Mouse (Mus musculus): ENCODE measurements around the gene Gnb5. TPM values are rescaled to one million over a fixed set of nuclear protein-coding genes. Genes with fewer than 3 reads are reported as not detected.

Gnb5 gene
- polyA plus RNA-seq, 1 experiment, result 5.2 TPM

DNA sequence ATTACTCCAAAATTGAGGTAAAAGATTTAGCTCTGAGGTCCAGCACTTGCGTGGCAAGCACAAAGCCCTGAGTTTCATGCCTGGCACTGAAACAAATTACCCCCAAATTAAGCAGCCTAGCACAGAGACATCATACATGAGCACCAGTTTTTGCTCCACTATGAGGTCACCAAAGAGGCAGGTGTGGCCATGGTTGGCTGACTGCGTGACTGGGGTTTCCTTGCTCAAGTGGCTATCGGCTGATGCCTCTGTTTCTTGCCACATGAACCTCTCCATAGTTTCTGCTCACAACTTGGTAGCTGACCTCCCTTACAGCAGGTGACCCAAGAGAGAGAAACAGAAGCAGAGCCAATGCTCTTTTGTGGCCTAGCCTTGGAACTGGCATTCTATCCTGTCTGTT, 22.0 kb downstream of the Gnb5 start:
- 80% methylated on average over 3 of the region's 3 CpGs for WGBS

GRCm38 (mm10) chr9:75330821-75331220, 24.7 kb downstream of the Gnb5 start:
- no peaks in the 10 kb centered on the region for H3K4me1 ChIP-seq (ENCODE audit: control insufficient read depth, insufficient read depth, low read length)
- TF ChIP-seq POLR2A (IDR thresholded peaks at IDR 0.05; ENCODE audit: borderline replicate concordance, control insufficient read depth, low read depth, low read length) (no peak), CTCF (IDR thresholded peaks at IDR 0.05; ENCODE audit: control insufficient read depth, insufficient read depth, low read length) (no peak)
- H3K4me3 ChIP-seq (replicated peaks; ENCODE audit: control insufficient read depth, low read depth, low read length), result no peak overlapping the region
- H3K27ac ChIP-seq (ENCODE audit: control insufficient read depth, insufficient read depth, low read depth, low read length, poor library complexity), result no peak overlapping the region
- WGBS, result 82% methylated on average over 8 of the region's 8 CpGs

More for the DNA sequence above, 22.0 kb downstream of the Gnb5 start:
- Histone ChIP-seq H3K4me1 (ENCODE audit: control insufficient read depth, insufficient read depth, low read length) (no peaks in the 10 kb centered on the region), H3K27ac (ENCODE audit: control insufficient read depth, insufficient read depth, low read depth, low read length, poor library complexity) (no peak overlapping the region), H3K4me3 (replicated peaks; ENCODE audit: control insufficient read depth, low read depth, low read length) (no peak overlapping the region)
- TF ChIP-seq POLR2A (IDR thresholded peaks at IDR 0.05; ENCODE audit: borderline replicate concordance, control insufficient read depth, low read depth, low read length), result no peak

DNA sequence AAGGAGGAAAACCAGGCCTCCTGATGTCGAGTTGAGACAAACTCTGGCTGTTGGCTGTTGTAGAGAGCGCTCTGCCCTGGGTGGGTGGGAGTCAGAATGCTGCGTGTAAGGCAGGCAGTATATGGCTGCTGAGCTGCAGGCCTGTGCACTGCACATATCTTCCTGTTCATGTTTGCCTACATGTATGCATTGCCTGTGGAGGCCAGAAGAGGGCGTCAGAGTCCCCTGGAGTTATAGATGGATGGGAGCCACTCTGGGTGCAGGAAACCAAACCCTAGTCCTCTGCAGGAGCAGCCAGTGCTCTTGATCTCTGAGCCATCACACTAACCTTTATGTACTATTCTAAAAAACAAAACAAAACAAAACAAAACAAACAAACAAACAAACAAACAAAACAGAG, 28.4 kb downstream of the Gnb5 start:
- H3K4me3 ChIP-seq (replicated peaks; ENCODE audit: control insufficient read depth, low read depth, low read length), result no peak overlapping the region
- no peaks in the 10 kb centered on the region; the same call in 1 of the 2 replicates for H3K4me1 ChIP-seq (ENCODE audit: control insufficient read depth, insufficient read depth, low read length)
- 80% methylated on average over 4 of the region's 4 CpGs for WGBS
- no peak overlapping the region for H3K27ac ChIP-seq (ENCODE audit: control insufficient read depth, insufficient read depth, low read depth, low read length, poor library complexity)
- no peak for TF ChIP-seq POLR2A (IDR thresholded peaks at IDR 0.05; ENCODE audit: borderline replicate concordance, control insufficient read depth, low read depth, low read length)
- TF ChIP-seq CTCF (IDR thresholded peaks at IDR 0.05; ENCODE audit: control insufficient read depth, insufficient read depth, low read length), result no peak

DNA sequence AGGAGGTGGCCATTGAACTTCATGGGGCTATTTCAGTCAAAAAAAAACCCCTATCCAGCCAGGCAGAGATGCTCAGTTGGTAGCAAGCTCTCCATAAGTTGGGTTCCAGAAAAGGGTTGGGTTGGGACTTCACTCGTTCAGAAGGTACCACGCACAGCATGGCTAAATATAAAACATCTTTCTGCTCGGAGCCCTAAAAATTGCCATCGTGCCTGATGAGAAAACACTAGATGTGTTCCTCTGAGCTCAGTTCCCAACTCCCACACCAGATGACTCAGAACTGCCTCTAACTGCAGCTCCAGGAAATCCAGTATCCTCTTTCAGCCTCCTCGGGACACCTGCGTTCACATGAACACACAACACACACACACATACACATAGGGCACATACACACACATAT, 31.9 kb downstream of the Gnb5 start:
- Histone ChIP-seq H3K4me1 (ENCODE audit: control insufficient read depth, insufficient read depth, low read length) (peaks cover 2% of the 10 kb centered on the region; the same call in 1 of the 2 replicates), H3K27ac (ENCODE audit: control insufficient read depth, insufficient read depth, low read depth, low read length, poor library complexity) (no peak overlapping the region), H3K4me3 (replicated peaks; ENCODE audit: control insufficient read depth, low read depth, low read length) (no peak overlapping the region)
- WGBS, result 85% methylated on average over 6 of the region's 6 CpGs
- TF ChIP-seq CTCF (IDR thresholded peaks at IDR 0.05; ENCODE audit: control insufficient read depth, insufficient read depth, low read length) (no peak), POLR2A (IDR thresholded peaks at IDR 0.05; ENCODE audit: borderline replicate concordance, control insufficient read depth, low read depth, low read length) (no peak)

- Histone ChIP-seq H3K4me3 (replicated peaks; ENCODE audit: control insufficient read depth, low read depth, low read length) (no peak overlapping the region), H3K4me1 (ENCODE audit: control insufficient read depth, insufficient read depth, low read length) (0 out of 2 replicates have a peak, but pooled peaks cover 2% of the 10 kb centered on the region), H3K27ac (ENCODE audit: control insufficient read depth, insufficient read depth, low read depth, low read length, poor library complexity) (peak overlapping the region; percentile 57; the same call in 1 of the 2 replicates)
- no peak for TF ChIP-seq CTCF (IDR thresholded peaks at IDR 0.05; ENCODE audit: control insufficient read depth, insufficient read depth, low read length)
- TF ChIP-seq POLR2A (IDR thresholded peaks at IDR 0.05; ENCODE audit: borderline replicate concordance, control insufficient read depth, low read depth, low read length), result no peak
- WGBS, result 33% methylated on average over 4 of the region's 4 CpGs
Measured at GRCm38 (mm10) chr9:75342433-75342832, 36.3 kb downstream of the Gnb5 start.

- Histone ChIP-seq H3K4me1 (ENCODE audit: control insufficient read depth, insufficient read depth, low read length) (0 out of 2 replicates have a peak, but pooled peaks cover 2% of the 10 kb centered on the region), H3K4me3 (replicated peaks; ENCODE audit: control insufficient read depth, low read depth, low read length) (no peak within 1 kb of the TSS), H3K27ac (ENCODE audit: control insufficient read depth, insufficient read depth, low read depth, low read length, poor library complexity) (no peak within 1 kb of the TSS)
- 95% methylated on average over 5 of the region's 5 CpGs for WGBS
- TF ChIP-seq POLR2A (IDR thresholded peaks at IDR 0.05; ENCODE audit: borderline replicate concordance, control insufficient read depth, low read depth, low read length) (no peak), CTCF (IDR thresholded peaks at IDR 0.05; ENCODE audit: control insufficient read depth, insufficient read depth, low read length) (no peak)
Measured at GRCm38 (mm10) chr9:75347458-75347857, 41.4 kb downstream of the Gnb5 start, which contains the start of gene Bcl2l10. Gene Bcl2l10, plus strand, starts transcription at chr9:75347758.

- TF ChIP-seq CTCF (IDR thresholded peaks at IDR 0.05; ENCODE audit: control insufficient read depth, insufficient read depth, low read length) (no peak), POLR2A (IDR thresholded peaks at IDR 0.05; ENCODE audit: borderline replicate concordance, control insufficient read depth, low read depth, low read length) (no peak)
- 85% methylated on average over 17 of the region's 17 CpGs for WGBS
- Histone ChIP-seq H3K4me1 (ENCODE audit: control insufficient read depth, insufficient read depth, low read length) (no peaks in the 10 kb centered on the region), H3K4me3 (replicated peaks; ENCODE audit: control insufficient read depth, low read depth, low read length) (no peak overlapping the region), H3K27ac (ENCODE audit: control insufficient read depth, insufficient read depth, low read depth, low read length, poor library complexity) (no peak overlapping the region)
Measured at GRCm38 (mm10) chr9:75348066-75348465, 42.0 kb downstream of the Gnb5 start.

GRCm38 (mm10) chr9:75348641-75349040, 42.6 kb downstream of the Gnb5 start:
- no peak overlapping the region for H3K27ac ChIP-seq (ENCODE audit: control insufficient read depth, insufficient read depth, low read depth, low read length, poor library complexity)
- WGBS, result 83% methylated on average over 3 of the region's 3 CpGs
- TF ChIP-seq POLR2A (IDR thresholded peaks at IDR 0.05; ENCODE audit: borderline replicate concordance, control insufficient read depth, low read depth, low read length), result no peak
- no peak for TF ChIP-seq CTCF (IDR thresholded peaks at IDR 0.05; ENCODE audit: control insufficient read depth, insufficient read depth, low read length)
- H3K4me3 ChIP-seq (replicated peaks; ENCODE audit: control insufficient read depth, low read depth, low read length), result no peak overlapping the region
- no peaks in the 10 kb centered on the region for H3K4me1 ChIP-seq (ENCODE audit: control insufficient read depth, insufficient read depth, low read length)

GRCm38 (mm10) chr9:75353094-75353493, 47.0 kb downstream of the Gnb5 start:
- H3K27ac ChIP-seq (ENCODE audit: control insufficient read depth, insufficient read depth, low read depth, low read length, poor library complexity), result no peak overlapping the region
- no peaks in the 10 kb centered on the region for H3K4me1 ChIP-seq (ENCODE audit: control insufficient read depth, insufficient read depth, low read length)
- H3K4me3 ChIP-seq (replicated peaks; ENCODE audit: control insufficient read depth, low read depth, low read length), result no peak overlapping the region
- TF ChIP-seq CTCF (IDR thresholded peaks at IDR 0.05; ENCODE audit: control insufficient read depth, insufficient read depth, low read length) (no peak), POLR2A (IDR thresholded peaks at IDR 0.05; ENCODE audit: borderline replicate concordance, control insufficient read depth, low read depth, low read length) (no peak)
- 77% methylated on average over 8 of the region's 8 CpGs for WGBS

Data from bone marrow, adult 2 months (tissue).